Mouse (Mus musculus): Measurements from ENCODE around the gene Asic2.
"Not testable (repeated sequence)": the region's sequence is repeated elsewhere in the genome, so short reads cannot be mapped to it uniquely, and the experiment has no call there.

Asic2 gene

GRCm38 (mm10) chr11:81331977-81332376 is 636.3 kb downstream of the Asic2 start:
- DNase-seq (ENCODE audit: low spot score in 2 of 2): no peak

- DNase-seq (ENCODE audit: low spot score in 2 of 2): no peak
Observed at GRCm38 (mm10) chr11:81330982-81331381, 637.3 kb downstream of the Asic2 start.

- DNase-seq (ENCODE audit: low spot score in 2 of 2): no peak
Observed at GRCm38 (mm10) chr11:81328088-81328487, 640.2 kb downstream of the Asic2 start.

GRCm38 (mm10) chr11:81323146-81323545 is 645.1 kb downstream of the Asic2 start:
- DNase-seq (ENCODE audit: low spot score in 2 of 2): no peak

- no peak for DNase-seq (ENCODE audit: low spot score in 2 of 2)
Observed at GRCm38 (mm10) chr11:81322466-81322865, 645.8 kb downstream of the Asic2 start.

GRCm38 (mm10) chr11:81290041-81290440 is 678.2 kb downstream of the Asic2 start:
- no peak for DNase-seq (ENCODE audit: low spot score in 2 of 2)

GRCm38 (mm10) chr11:81283185-81283584 is 685.1 kb downstream of the Asic2 start:
- no peak for DNase-seq (ENCODE audit: low spot score in 2 of 2)

GRCm38 (mm10) chr11:81280070-81280469 is 688.2 kb downstream of the Asic2 start:
- DNase-seq (ENCODE audit: low spot score in 2 of 2): no peak

- no peak for DNase-seq (ENCODE audit: low spot score in 2 of 2)
Observed at GRCm38 (mm10) chr11:81277406-81277805, 690.9 kb downstream of the Asic2 start.

- no peak for DNase-seq (ENCODE audit: low spot score in 2 of 2)
Observed at GRCm38 (mm10) chr11:81272677-81273418, 695.4 kb downstream of the Asic2 start.

- no peak for DNase-seq (ENCODE audit: low spot score in 2 of 2)
Observed at GRCm38 (mm10) chr11:81271422-81271821, 696.8 kb downstream of the Asic2 start.

- DNase-seq (ENCODE audit: low spot score in 2 of 2): no peak
Observed at GRCm38 (mm10) chr11:81270518-81270917, 697.7 kb downstream of the Asic2 start.

- DNase-seq (ENCODE audit: low spot score in 2 of 2): no peak
Observed at GRCm38 (mm10) chr11:81263757-81264156, 704.5 kb downstream of the Asic2 start.

GRCm38 (mm10) chr11:81263193-81263592 is 705.1 kb downstream of the Asic2 start:
- DNase-seq (ENCODE audit: low spot score in 2 of 2): no peak

GRCm38 (mm10) chr11:81261259-81261658 is 707.0 kb downstream of the Asic2 start:
- no peak for DNase-seq (ENCODE audit: low spot score in 2 of 2)

GRCm38 (mm10) chr11:81241183-81241582 is 727.1 kb downstream of the Asic2 start:
- not testable (repeated sequence) for DNase-seq (ENCODE audit: low spot score in 2 of 2)

- DNase-seq (ENCODE audit: low spot score in 2 of 2): peak in 1 of 2 experiments; percentile 3
Observed at GRCm38 (mm10) chr11:81239966-81240681, 728.1 kb downstream of the Asic2 start.

- no peak for DNase-seq (ENCODE audit: low spot score in 2 of 2)
Observed at GRCm38 (mm10) chr11:81239091-81239490, 729.2 kb downstream of the Asic2 start.

GRCm38 (mm10) chr11:81236070-81236469 is 732.2 kb downstream of the Asic2 start:
- DNase-seq (ENCODE audit: low spot score in 2 of 2): no peak

- no peak for DNase-seq (ENCODE audit: low spot score in 2 of 2)
Observed at GRCm38 (mm10) chr11:81223361-81223760, 744.9 kb downstream of the Asic2 start.

GRCm38 (mm10) chr11:81220786-81221185 is 747.5 kb downstream of the Asic2 start:
- DNase-seq (ENCODE audit: low spot score in 2 of 2): no peak

GRCm38 (mm10) chr11:81205471-81205870 is 762.8 kb downstream of the Asic2 start:
- DNase-seq (ENCODE audit: low spot score in 2 of 2): no peak

GRCm38 (mm10) chr11:81202578-81202977 is 765.7 kb downstream of the Asic2 start:
- no peak for DNase-seq (ENCODE audit: low spot score in 2 of 2)
